Mouse (Mus musculus): ENCODE measurements around the gene Awat2. TPM values are rescaled to one million over a fixed set of nuclear protein-coding genes. Genes with fewer than 3 reads are reported as not detected.

Awat2 gene
- polyA plus RNA-seq (2014; fragmentation: Illumina TruSeq; extraction: RNeasy Lipid Tissue Mini Kit (QIAGEN cat#74804); ENCODE audit: low read depth, low replicate concordance), result 0.29 TPM

GRCm38 (mm10) chrX:100442617-100443016, at the start of gene Awat2:
Awat2 (minus strand) TSS chrX:100442717.

DNA sequence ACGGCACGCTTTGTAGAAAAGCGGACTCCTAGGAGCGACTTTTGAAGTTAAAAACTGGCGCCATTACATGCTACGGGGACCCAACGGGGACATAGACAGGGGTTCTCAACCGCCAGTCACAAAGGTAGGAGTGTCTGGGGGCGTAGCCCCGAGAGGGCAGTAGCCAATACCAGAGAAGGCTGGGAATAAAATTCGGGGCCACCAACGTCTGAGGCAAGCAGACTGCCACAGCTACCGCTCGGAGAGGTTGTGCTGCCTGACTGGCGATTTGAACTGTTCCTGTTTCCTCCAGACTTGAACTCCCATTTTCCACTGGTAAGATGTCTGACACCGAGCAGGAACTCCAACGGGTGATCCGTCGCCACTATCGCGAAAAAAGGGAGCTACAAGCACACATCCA, 13.8 kb downstream of the Awat2 start, which contains the start of gene Otud6a:
TSS of gene Otud6a (plus strand) at position 321 of the 400 bp plus-strand sequence.

Other genes with a start within 250 kb of the Awat2 start
- not detected for gene Otud6a, start 13.7 kb downstream of the Awat2 start, polyA plus RNA-seq (2014; fragmentation: Illumina TruSeq; extraction: RNeasy Lipid Tissue Mini Kit (QIAGEN cat#74804); ENCODE audit: low read depth, low replicate concordance)
- 59.5 TPM for gene Igbp1, start 51.6 kb upstream of the Awat2 start, polyA plus RNA-seq (2014; fragmentation: Illumina TruSeq; extraction: RNeasy Lipid Tissue Mini Kit (QIAGEN cat#74804); ENCODE audit: low read depth, low replicate concordance)
- gene Dgat2l6, start 82.1 kb upstream of the Awat2 start, polyA plus RNA-seq (2014; fragmentation: Illumina TruSeq; extraction: RNeasy Lipid Tissue Mini Kit (QIAGEN cat#74804); ENCODE audit: low read depth, low replicate concordance), result not detected
- not detected for gene Awat1, start 129.5 kb upstream of the Awat2 start, polyA plus RNA-seq (2014; fragmentation: Illumina TruSeq; extraction: RNeasy Lipid Tissue Mini Kit (QIAGEN cat#74804); ENCODE audit: low read depth, low replicate concordance)
- gene P2ry4, start 152.2 kb upstream of the Awat2 start, polyA plus RNA-seq (2014; fragmentation: Illumina TruSeq; extraction: RNeasy Lipid Tissue Mini Kit (QIAGEN cat#74804); ENCODE audit: low read depth, low replicate concordance), result not detected
- not detected for gene Arr3, start 162.8 kb upstream of the Awat2 start, polyA plus RNA-seq (2014; fragmentation: Illumina TruSeq; extraction: RNeasy Lipid Tissue Mini Kit (QIAGEN cat#74804); ENCODE audit: low read depth, low replicate concordance)
- gene Kif4, start 183.0 kb upstream of the Awat2 start, polyA plus RNA-seq (2014; fragmentation: Illumina TruSeq; extraction: RNeasy Lipid Tissue Mini Kit (QIAGEN cat#74804); ENCODE audit: low read depth, low replicate concordance), result 0.13 TPM
- 33.0 TPM for gene Pdzd11, start 183.9 kb upstream of the Awat2 start, polyA plus RNA-seq (2014; fragmentation: Illumina TruSeq; extraction: RNeasy Lipid Tissue Mini Kit (QIAGEN cat#74804); ENCODE audit: low read depth, low replicate concordance)

All from heart, adult 10 weeks (tissue).